Mouse (Mus musculus): ENCODE results near the gene Nubp2. TPM values are rescaled to one million over a fixed set of nuclear protein-coding genes. Genes with fewer than 3 reads are reported as not detected.

Nubp2 gene
- polyA plus RNA-seq, 1 experiment from 2014 or later, result 71.1 TPM

DNA sequence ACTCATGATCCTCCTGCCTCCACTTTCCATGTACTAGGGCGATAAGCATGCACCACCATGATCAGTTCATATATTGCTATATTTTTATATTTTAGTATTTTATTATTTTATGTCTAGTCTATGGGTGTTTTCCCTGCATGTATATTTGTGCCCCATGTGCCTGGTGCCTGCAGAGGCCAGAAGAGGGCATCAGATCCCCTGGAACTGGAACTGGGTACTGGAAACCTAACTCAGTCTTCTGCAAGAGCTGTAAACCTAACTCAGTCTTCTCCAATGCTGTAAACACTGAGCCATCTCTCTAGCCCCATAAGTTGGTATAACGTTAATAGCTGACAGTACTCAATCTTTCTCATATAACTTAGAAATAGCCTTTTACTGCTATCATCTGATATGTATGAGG, 43.5 kb downstream of the Nubp2 start:
- peaks cover 6% of the 10 kb centered on the region; the same call in 1 of the 2 replicates for H3K27me3 ChIP-seq (replicated peaks; ENCODE audit: control insufficient read depth, insufficient read depth, low read length)

DNA sequence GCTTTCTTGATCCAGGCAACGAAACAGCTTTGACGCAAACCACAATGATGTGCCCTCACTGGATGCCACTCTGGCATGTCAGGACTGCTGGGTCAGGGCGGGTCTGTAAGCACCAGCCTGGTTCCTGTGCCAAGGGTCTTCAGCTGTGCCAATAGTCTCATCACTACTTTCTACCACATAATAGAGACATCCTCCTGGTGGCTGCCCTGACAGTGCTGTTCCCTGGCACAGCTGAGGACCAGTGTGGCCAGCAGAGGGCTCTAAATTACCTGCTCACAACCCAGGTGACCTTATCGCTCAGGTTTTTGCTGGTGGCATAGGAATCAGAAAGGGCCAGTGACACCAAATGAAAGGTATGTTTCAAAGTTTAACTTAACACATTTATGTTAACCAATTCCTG, 45.0 kb downstream of the Nubp2 start:
- WGBS, result 53% methylated on average over 4 of the region's 4 CpGs
- H3K36me3 ChIP-seq (ENCODE audit: control insufficient read depth, insufficient read depth), result no peaks in the 10 kb centered on the region

More for the DNA sequence above, 43.5 kb downstream of the Nubp2 start:
- Histone ChIP-seq H3K4me2 (ENCODE audit: low read length) (no peak overlapping the region), H3K27ac (ENCODE audit: low read length) (no peak overlapping the region), H3K4me1 (replicated peaks; ENCODE audit: control insufficient read depth, insufficient read depth, low read length) (no peaks in the 10 kb centered on the region), H3K9ac (replicated peaks; ENCODE audit: low read depth, low read length) (no peak overlapping the region), H3K36me3 (ENCODE audit: control insufficient read depth, insufficient read depth) (no peaks in the 10 kb centered on the region), H3K4me3 (replicated peaks; ENCODE audit: low read length) (no peak overlapping the region), H3K9me3 (ENCODE audit: control insufficient read depth, low read length) (no peaks in the 10 kb centered on the region)
- no peak for ATAC-seq
- WGBS, result 52% methylated on average over 2 of the region's 2 CpGs

DNA sequence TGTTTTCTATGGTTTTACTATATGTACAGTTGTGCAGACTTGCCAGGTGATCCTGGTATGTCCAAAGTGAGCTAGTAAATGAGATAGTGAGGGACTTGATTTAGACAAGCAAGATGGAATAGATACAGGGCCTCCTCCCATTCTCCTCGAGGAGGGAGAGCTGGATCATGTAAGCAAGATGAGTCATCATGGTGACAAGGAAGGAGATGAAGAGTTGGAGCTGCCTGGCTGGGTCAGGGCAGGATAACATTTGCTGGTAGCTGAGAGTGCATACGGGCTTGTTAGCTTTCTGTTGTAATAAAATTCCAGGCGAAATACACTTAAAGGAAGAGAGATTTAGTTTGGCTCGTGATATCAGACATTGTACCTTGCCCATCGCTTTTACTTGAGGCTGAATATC, 45.8 kb downstream of the Nubp2 start:
- peaks cover 6% of the 10 kb centered on the region; the same call in 1 of the 2 replicates for H3K27me3 ChIP-seq (replicated peaks; ENCODE audit: control insufficient read depth, insufficient read depth, low read length)
- no peak overlapping the region for H3K4me3 ChIP-seq (replicated peaks; ENCODE audit: low read length)
- no peaks in the 10 kb centered on the region for H3K36me3 ChIP-seq (ENCODE audit: control insufficient read depth, insufficient read depth)
- H3K9ac ChIP-seq (replicated peaks; ENCODE audit: low read depth, low read length), result no peak overlapping the region
- no peaks in the 10 kb centered on the region for H3K4me1 ChIP-seq (replicated peaks; ENCODE audit: control insufficient read depth, insufficient read depth, low read length)
- H3K27ac ChIP-seq (ENCODE audit: low read length), result no peak overlapping the region
- no peak for ATAC-seq
- H3K4me2 ChIP-seq (ENCODE audit: low read length), result no peak overlapping the region
- WGBS, result 71% methylated on average over 5 of the region's 5 CpGs
- H3K9me3 ChIP-seq (ENCODE audit: control insufficient read depth, low read length), result no peaks in the 10 kb centered on the region

More for the DNA sequence above, 45.0 kb downstream of the Nubp2 start:
- Histone ChIP-seq H3K4me2 (ENCODE audit: low read length) (no peak overlapping the region), H3K9me3 (ENCODE audit: control insufficient read depth, low read length) (no peaks in the 10 kb centered on the region), H3K4me1 (replicated peaks; ENCODE audit: control insufficient read depth, insufficient read depth, low read length) (no peaks in the 10 kb centered on the region), H3K27ac (ENCODE audit: low read length) (no peak overlapping the region), H3K27me3 (replicated peaks; ENCODE audit: control insufficient read depth, insufficient read depth, low read length) (peaks cover 6% of the 10 kb centered on the region; the same call in 1 of the 2 replicates), H3K4me3 (replicated peaks; ENCODE audit: low read length) (no peak overlapping the region), H3K9ac (replicated peaks; ENCODE audit: low read depth, low read length) (no peak overlapping the region)
- ATAC-seq, result no peak

DNA sequence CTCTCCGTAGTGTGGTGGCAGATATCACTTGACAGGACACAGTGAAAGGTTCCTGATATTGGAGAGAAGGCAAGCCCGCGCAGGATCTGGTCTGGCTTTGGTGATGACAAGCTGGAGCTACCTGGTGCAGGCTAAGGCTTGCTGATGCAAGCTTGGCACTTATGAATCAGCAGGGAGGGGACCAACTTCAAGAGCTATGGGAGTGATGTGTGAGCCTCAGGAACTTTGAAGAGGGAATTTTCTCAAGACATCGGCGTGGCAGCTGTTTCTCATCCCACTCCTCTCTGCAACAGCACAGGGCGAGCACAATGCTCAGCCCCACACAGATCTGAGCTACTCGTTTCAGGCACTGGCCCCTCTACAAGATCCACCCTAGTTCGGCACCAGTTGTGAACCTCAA, 46.3 kb downstream of the Nubp2 start, which contains the start of gene Hagh:
TSS of gene Hagh (plus strand) at position 302 of the 400 bp plus-strand sequence.
- H3K4me3 ChIP-seq (replicated peaks; ENCODE audit: low read length), result no peak within 1 kb of the TSS
- H3K36me3 ChIP-seq (ENCODE audit: control insufficient read depth, insufficient read depth), result no peaks in the 10 kb centered on the region
- no peaks in the 10 kb centered on the region for H3K9me3 ChIP-seq (ENCODE audit: control insufficient read depth, low read length)
- peaks cover 6% of the 10 kb centered on the region; the same call in 1 of the 2 replicates for H3K27me3 ChIP-seq (replicated peaks; ENCODE audit: control insufficient read depth, insufficient read depth, low read length)
- 78% methylated on average over 8 of the region's 8 CpGs for WGBS
- no peaks in the 10 kb centered on the region for H3K4me1 ChIP-seq (replicated peaks; ENCODE audit: control insufficient read depth, insufficient read depth, low read length)
- H3K27ac ChIP-seq (ENCODE audit: low read length), result no peak within 1 kb of the TSS
- H3K9ac ChIP-seq (replicated peaks; ENCODE audit: low read depth, low read length), result no peak within 1 kb of the TSS
- no peak within 1 kb of the TSS for H3K4me2 ChIP-seq (ENCODE audit: low read length)
- ATAC-seq, result no peak

Other genes starting within 250 kb of the Nubp2 start
- gene Slc9a3r2, start 236.0 kb downstream of the Nubp2 start, polyA plus RNA-seq (2015; fragmentation: Nextera tagmentation; extraction: Ambion mirVana), result 28.1 and 31.2 TPM in 2 replicates
- not detected in 2 replicates for gene Npw, start 227.9 kb downstream of the Nubp2 start, polyA plus RNA-seq (2015; fragmentation: Nextera tagmentation; extraction: Ambion mirVana)
- gene Zfp598, start 216.7 kb downstream of the Nubp2 start, polyA plus RNA-seq (2015; fragmentation: Nextera tagmentation; extraction: Ambion mirVana), result 17.9 and 22.0 TPM in 2 replicates
- gene Syngr3, start 196.4 kb downstream of the Nubp2 start, polyA plus RNA-seq (2015; fragmentation: Nextera tagmentation; extraction: Ambion mirVana), result 143 and 193 TPM in 2 replicates
- gene Gfer, start 190.2 kb downstream of the Nubp2 start, polyA plus RNA-seq (2015; fragmentation: Nextera tagmentation; extraction: Ambion mirVana), result 35.0 and 35.4 TPM in 2 replicates
- gene Noxo1, start 190.1 kb downstream of the Nubp2 start, polyA plus RNA-seq (2015; fragmentation: Nextera tagmentation; extraction: Ambion mirVana), result 2.0 and 2.7 TPM in 2 replicates
- 83.7 and 85.5 TPM in 2 replicates for gene Tbl3, start 178.7 kb downstream of the Nubp2 start, polyA plus RNA-seq (2015; fragmentation: Nextera tagmentation; extraction: Ambion mirVana)
- gene Rnf151, start 168.3 kb downstream of the Nubp2 start, polyA plus RNA-seq (2015; fragmentation: Nextera tagmentation; extraction: Ambion mirVana), result not detected in 2 replicates
- gene Rps2, start 168.2 kb downstream of the Nubp2 start, polyA plus RNA-seq (2015; fragmentation: Nextera tagmentation; extraction: Ambion mirVana), result 787 and 797 TPM in 2 replicates
- gene Ndufb10, start 161.9 kb downstream of the Nubp2 start, polyA plus RNA-seq (2015; fragmentation: Nextera tagmentation; extraction: Ambion mirVana), result 220 and 233 TPM in 2 replicates
- not detected in 2 replicates for gene Rpl3l, start 158.5 kb downstream of the Nubp2 start, polyA plus RNA-seq (2015; fragmentation: Nextera tagmentation; extraction: Ambion mirVana)
- 20.0 and 21.1 TPM in 2 replicates for gene Msrb1, start 149.7 kb downstream of the Nubp2 start, polyA plus RNA-seq (2015; fragmentation: Nextera tagmentation; extraction: Ambion mirVana)
- gene Hs3st6, start 133.4 kb downstream of the Nubp2 start, polyA plus RNA-seq (2015; fragmentation: Nextera tagmentation; extraction: Ambion mirVana), result 0.32 TPM in 1 of 2 replicates, not detected in the other
- gene Meiob, start 82.1 kb downstream of the Nubp2 start, polyA plus RNA-seq (2015; fragmentation: Nextera tagmentation; extraction: Ambion mirVana), result not detected in 2 replicates
- gene Hagh, start 46.2 kb downstream of the Nubp2 start, polyA plus RNA-seq (2015; fragmentation: Nextera tagmentation; extraction: Ambion mirVana), result 40.2 and 50.1 TPM in 2 replicates
- gene Fahd1, start 36.0 kb downstream of the Nubp2 start, polyA plus RNA-seq (2015; fragmentation: Nextera tagmentation; extraction: Ambion mirVana), result 14.4 and 17.8 TPM in 2 replicates
- gene Igfals, start 20.4 kb downstream of the Nubp2 start, polyA plus RNA-seq (2015; fragmentation: Nextera tagmentation; extraction: Ambion mirVana), result 0.19 TPM in 1 of 2 replicates, not detected in the other
- gene Spsb3, start 294 bp upstream of the Nubp2 start, polyA plus RNA-seq (2015; fragmentation: Nextera tagmentation; extraction: Ambion mirVana), result 82.1 and 86.8 TPM in 2 replicates
- gene Eme2, start 8.7 kb upstream of the Nubp2 start, polyA plus RNA-seq (2015; fragmentation: Nextera tagmentation; extraction: Ambion mirVana), result 32.4 and 35.7 TPM in 2 replicates
- gene Mrps34, start 8.8 kb upstream of the Nubp2 start, polyA plus RNA-seq (2015; fragmentation: Nextera tagmentation; extraction: Ambion mirVana), result 72.3 and 79.8 TPM in 2 replicates
- 63.4 and 76.1 TPM in 2 replicates for gene Nme3, start 10.2 kb upstream of the Nubp2 start, polyA plus RNA-seq (2015; fragmentation: Nextera tagmentation; extraction: Ambion mirVana)
- gene Mapk8ip3, start 50.6 kb upstream of the Nubp2 start, polyA plus RNA-seq (2015; fragmentation: Nextera tagmentation; extraction: Ambion mirVana), result 100 and 114 TPM in 2 replicates
- gene Jpt2, start 74.3 kb upstream of the Nubp2 start, polyA plus RNA-seq (2015; fragmentation: Nextera tagmentation; extraction: Ambion mirVana), result 95.4 and 99.1 TPM in 2 replicates
- 5.9 and 6.8 TPM in 2 replicates for gene Cramp1l, start 129.4 kb upstream of the Nubp2 start, polyA plus RNA-seq (2015; fragmentation: Nextera tagmentation; extraction: Ambion mirVana)
- 26.6 and 28.4 TPM in 2 replicates for gene Ift140, start 129.7 kb upstream of the Nubp2 start, polyA plus RNA-seq (2015; fragmentation: Nextera tagmentation; extraction: Ambion mirVana)
- gene Tmem204, start 197.2 kb upstream of the Nubp2 start, polyA plus RNA-seq (2015; fragmentation: Nextera tagmentation; extraction: Ambion mirVana), result 12.0 and 12.5 TPM in 2 replicates
- gene Telo2, start 229.6 kb upstream of the Nubp2 start, polyA plus RNA-seq (2015; fragmentation: Nextera tagmentation; extraction: Ambion mirVana), result 47.0 and 62.9 TPM in 2 replicates
- not detected in 2 replicates for gene Ptx4, start 234.4 kb upstream of the Nubp2 start, polyA plus RNA-seq (2015; fragmentation: Nextera tagmentation; extraction: Ambion mirVana)
- 30.2 and 34.3 TPM in 2 replicates for gene Clcn7, start 247.0 kb upstream of the Nubp2 start, polyA plus RNA-seq (2015; fragmentation: Nextera tagmentation; extraction: Ambion mirVana)